Mouse (Mus musculus) brown adipose tissue, adult 24 weeks (tissue): ENCODE results near the gene Tex10. TPM values are rescaled to one million over a fixed set of nuclear protein-coding genes. Genes with fewer than 3 reads are reported as not detected.
"Not testable (repeated sequence)": the region's sequence is repeated elsewhere in the genome, so short reads cannot be mapped to it uniquely, and the experiment has no call there.

Experiments used
- H3K27ac ChIP-seq: fragments of 200-500 bp; replicated peaks from 2 replicates; pipeline ENCODE4 v1.5.1; 2012; ENCODE audit warnings: low read depth, mild to moderate bottlenecking, low read length
- H3K4me1 ChIP-seq: fragments of 200-500 bp; 2 replicates; pipeline ENCODE4 v1.6.1; 2012; ENCODE audit warnings: low read length, mixed read lengths; ENCODE audit not compliant: control insufficient read depth, insufficient read depth, insufficient read length
- H3K4me3 ChIP-seq: fragments of 200-500 bp; 2 replicates; pipeline ENCODE4 v1.5.1; 2012; ENCODE audit warnings: low read depth, mild to moderate bottlenecking, low read length, moderate library complexity; ENCODE audit not compliant: insufficient read depth
- polyA plus RNA-seq: library from polyadenylated mRNA; stranded (reverse); fragments of >200 nt; gene quantifications from 2 replicates; pipeline ENCODE4 v1.2.4, GENCODE M21; 2012; ENCODE audit not compliant: missing spikeins, insufficient read depth, insufficient read length

Tex10 gene
- polyA plus RNA-seq, 1 experiment = 12.0 TPM

DNA sequence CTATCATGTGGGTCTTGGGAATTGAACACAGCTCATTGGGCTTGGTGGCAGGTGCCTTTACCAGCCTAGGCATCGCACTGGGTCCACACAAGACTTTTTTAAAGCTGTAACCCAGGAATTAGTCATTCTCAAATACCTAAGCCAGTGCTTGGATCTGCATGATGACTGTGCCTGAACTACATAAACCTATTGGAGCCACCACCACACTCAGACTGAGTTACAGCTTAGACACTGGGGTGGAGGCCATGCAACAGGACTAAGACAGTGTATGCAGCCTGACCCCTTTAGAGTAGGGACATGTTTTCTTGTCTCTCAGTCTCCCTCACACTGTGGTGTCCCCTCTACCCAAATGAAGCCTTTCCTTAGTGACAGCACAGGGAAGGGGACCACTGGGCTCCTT is 50.6 kb downstream of the Tex10 start:
- Histone ChIP-seq H3K4me3 (no peak overlapping the region), H3K4me1 (no peaks in the 10 kb centered on the region), H3K27ac (no peak overlapping the region)

DNA sequence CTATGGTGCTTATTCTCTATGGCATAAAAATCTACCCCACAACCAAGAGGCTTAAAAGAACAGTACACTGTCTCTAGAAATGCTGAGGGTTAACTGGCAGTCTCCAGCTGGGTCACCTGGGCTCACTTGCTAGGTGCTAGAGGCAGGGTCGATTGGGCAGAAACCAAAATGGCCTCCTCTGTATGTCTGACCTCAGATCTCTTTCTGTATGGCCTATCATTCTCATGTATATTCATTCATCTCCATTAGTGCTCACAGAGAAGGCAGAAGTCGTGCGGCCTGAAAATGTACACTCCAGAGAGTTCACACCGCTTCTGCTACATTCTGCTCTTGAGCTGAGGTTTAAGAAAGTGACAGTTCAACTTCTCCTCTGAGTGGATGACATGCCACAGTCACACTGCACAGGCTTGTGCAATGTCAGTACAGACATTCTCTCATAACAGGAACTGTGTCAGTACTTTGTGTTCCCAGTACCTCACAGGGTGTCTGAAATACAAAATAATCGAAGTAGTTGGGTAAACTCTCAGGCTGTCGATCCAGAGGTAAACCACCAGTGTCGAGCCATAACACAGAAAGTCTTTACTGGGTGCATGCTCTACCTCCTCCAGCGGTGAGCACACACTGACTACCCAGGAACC is 54.3 kb downstream of the Tex10 start:
- Histone ChIP-seq H3K27ac (no peak overlapping the region), H3K4me1 (no peaks in the 10 kb centered on the region), H3K4me3 (no peak overlapping the region)

DNA sequence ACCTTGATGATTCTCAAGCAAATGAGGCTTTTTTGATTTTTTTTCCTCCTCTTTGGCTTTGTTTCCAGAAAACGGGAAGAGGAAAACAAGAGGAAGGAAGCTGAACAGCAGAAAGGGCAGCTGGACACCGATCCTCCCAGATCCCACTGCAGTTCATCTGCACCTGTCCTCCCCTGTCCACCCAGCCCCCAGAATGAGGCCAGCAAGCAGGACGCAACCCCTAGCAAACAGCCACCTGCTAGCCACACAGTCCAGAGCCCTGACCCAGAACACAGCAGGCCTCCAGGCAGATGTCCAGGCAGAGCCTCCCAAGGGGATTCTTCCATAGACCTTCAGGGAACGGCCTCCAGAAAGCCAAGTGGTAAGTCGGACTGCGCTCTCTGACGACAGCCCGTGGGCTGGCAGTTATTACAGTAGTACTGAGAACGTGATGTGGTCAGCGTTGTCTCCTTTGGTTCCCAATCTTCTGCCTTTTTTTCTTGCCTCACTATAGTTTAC is 57.4 kb downstream of the Tex10 start:
- Histone ChIP-seq H3K4me1 (no peaks in the 10 kb centered on the region), H3K27ac (no peak overlapping the region), H3K4me3 (no peak overlapping the region)

DNA sequence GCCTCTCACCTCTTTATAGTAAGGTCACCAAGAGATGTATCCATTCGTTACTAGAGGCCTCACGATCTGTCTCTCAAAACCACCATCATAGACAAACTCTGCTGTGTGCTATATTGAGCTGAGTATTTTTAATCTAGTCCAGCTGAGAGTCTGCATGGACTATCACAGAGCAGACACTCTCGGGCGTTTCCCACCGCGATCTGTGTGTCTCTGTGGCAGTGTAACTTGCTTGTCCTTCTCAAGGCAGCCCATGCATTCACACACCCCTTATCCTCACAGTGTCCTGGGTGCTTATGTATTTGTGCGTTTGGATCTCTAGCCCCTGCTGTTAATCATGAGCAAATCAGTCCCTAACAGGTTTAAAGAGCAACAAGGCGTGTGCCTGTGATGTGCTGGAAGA is 59.8 kb downstream of the Tex10 start:
- no peak overlapping the region for H3K4me3 ChIP-seq
- no peak overlapping the region for H3K27ac ChIP-seq
- no peaks in the 10 kb centered on the region for H3K4me1 ChIP-seq

DNA sequence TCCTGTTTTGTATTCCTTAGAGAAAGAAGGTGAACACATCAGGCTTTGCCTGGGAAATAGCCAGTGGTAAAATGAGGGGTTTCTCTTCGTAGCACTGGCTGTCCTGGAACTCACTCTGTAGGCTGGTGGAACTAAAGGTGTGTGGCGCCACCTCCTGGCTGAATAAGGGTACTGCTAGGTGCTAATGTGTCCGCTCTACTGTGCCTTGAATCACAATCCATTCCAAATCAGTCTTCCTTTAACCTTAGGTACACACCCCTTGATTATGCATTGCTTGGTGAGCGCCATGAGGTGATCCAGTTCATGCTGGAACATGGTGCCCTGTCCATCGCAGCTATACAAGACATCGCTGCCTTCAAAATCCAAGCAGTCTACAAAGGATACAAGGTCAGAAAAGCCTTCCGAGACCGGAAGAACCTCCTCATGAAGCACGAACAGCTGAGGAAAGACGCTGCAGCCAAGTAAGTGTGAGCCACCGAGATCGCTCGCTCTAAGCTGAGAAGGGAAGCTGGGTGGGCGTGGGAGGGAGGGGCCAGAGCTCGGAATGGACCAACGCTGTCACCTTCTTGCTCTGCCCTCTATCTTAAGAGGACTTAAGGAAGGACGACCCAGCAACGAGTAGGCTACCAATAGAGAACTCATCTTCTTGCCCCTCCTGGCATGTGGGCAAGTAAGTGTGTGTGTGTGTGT is 65.8 kb downstream of the Tex10 start:
- Histone ChIP-seq H3K4me1 (no peaks in the 10 kb centered on the region), H3K27ac (no peak overlapping the region), H3K4me3 (no peak overlapping the region)

DNA sequence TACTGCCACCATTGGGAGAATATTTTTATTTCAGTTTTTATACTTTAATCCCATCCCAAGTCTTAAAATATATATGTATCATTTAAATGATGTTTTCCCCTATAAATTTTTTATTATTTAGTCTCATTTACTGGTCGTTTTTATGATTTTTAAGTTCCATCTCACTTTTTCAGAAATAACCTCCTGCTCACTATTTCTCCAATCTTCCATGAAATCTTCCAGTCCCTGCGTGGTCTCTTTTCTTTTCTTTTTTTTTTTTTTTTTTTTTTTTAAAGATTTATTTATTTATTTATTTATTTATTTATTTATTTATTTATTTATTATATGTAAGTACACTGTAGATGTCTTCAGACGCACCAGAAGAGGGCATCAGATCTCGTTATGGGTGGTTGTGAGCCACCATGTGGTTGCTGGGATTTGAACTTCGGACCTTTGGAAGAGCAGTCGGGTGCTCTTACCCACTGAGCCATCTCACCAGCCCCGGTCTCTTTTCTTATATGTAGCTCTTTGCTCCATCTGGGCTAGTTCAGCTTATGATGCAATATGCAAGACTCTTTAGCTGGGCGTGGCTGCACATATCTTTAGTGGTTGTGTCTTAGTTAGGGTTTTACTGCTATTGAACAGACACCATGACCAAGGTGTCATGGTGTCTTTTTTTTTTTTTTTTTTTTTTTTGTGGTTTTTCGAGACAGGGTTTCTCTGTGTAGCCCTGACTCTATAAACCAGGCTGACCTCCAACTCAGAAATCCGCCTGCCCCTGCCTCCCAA is 67.4 kb downstream of the Tex10 start:
- H3K27ac ChIP-seq, H3K4me1 ChIP-seq, H3K4me3 ChIP-seq: not testable (repeated sequence)

DNA sequence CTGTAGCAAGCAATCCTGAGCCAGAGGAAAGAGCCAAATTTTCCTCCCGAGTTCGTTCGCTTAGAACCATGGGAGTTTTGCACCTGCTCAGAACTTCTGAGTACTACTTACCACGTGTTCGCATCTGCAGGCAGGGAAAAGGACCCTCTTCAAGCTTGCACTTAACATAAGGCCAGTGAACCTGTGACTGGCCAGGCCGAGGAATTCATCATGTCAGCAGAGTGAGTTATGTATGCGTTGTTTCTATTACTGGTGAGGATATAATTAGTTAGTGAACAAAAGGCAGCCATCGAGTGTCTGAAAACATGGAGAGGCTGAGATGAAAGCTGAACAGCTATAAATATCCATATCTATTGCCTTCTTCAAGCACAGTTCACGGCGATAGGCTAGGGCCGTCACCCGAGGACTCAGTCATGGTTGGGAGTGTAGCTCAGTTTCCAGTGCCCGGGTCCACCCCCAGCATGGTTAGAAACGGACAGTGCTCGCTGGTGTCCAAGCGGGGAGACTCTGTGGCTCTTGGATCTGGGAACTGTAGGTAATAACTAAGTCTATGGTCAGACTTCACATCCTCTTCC is 70.1 kb downstream of the Tex10 start:
- Histone ChIP-seq H3K27ac (no peak overlapping the region), H3K4me3 (no peak overlapping the region)

DNA sequence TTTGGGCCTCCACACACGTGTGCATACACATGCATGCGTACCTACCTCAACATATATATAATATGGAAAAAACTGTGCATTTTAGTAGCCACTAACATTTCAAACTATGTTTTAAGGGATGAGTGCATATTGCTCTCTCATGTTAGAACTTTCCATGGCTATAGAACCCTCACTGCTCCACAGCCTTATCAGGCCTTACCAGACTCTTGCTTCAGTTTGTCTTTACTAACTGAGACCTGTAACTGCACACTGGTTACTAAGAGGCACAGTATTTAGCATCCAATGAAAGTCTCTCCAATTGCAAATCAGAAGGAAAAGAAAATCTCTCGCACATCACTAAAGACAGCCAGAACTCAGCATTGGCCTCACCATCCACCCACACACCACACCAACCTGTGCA is 76.3 kb downstream of the Tex10 start:
- H3K4me3 ChIP-seq = no peak overlapping the region
- H3K4me1 ChIP-seq = no peaks in the 10 kb centered on the region
- H3K27ac ChIP-seq = no peak overlapping the region

More for the DNA sequence above, 70.1 kb downstream of the Tex10 start:
- H3K4me1 ChIP-seq = no peaks in the 10 kb centered on the region

DNA sequence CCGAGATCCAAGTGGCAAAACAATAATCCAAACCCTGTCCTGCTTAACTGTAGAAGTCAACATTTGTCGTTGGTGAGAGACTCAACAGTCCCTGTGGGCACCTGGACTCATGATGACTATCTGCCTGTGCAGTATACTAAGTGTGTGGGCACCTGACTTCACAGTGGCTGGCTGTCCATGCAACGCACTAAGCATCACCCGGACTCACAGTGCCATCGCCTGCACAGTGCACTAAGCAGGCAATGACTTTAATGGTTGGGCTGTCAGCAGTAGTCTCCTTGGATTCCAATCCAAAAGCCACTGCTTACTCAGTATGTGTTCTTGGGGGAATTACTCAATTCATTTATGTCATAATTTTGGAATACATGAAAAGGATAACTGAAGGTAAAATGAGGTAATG is 90.8 kb downstream of the Tex10 start:
- Histone ChIP-seq H3K4me1 (no peaks in the 10 kb centered on the region), H3K27ac (no peak overlapping the region), H3K4me3 (no peak overlapping the region)

DNA sequence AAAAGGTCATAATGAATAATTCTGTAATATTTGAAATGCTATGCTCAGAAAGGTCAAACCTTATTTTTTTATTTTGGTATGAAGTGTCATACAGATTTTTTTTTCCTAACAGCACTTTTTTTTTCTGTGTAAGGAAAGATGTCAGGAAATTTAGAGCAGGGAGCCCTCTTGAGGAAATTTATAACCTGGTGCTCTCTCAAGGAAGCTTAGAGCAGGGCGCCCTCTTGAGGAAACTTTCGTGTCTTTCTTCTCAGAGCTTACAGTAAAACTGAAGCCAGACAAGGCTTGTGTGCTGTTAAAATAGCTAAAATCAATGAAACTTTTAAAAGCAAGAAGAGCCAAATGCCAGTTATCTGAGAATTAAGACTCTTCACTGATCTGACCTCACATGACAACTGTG is 92.3 kb downstream of the Tex10 start:
- Histone ChIP-seq H3K4me3 (no peak overlapping the region), H3K27ac (no peak overlapping the region), H3K4me1 (no peaks in the 10 kb centered on the region)

Other genes with a start within 250 kb of the Tex10 start
- 44.2 and 77.8 TPM in 2 replicates for gene Erp44, start 193.9 kb downstream of the Tex10 start, polyA plus RNA-seq
- 2.0 and 2.3 TPM in 2 replicates for gene Invs, start 193.7 kb downstream of the Tex10 start, polyA plus RNA-seq
- gene Msantd3, start 66.5 kb upstream of the Tex10 start, polyA plus RNA-seq = 18.5 and 31.6 TPM in 2 replicates
- 11.3 and 29.2 TPM in 2 replicates for gene Tmeff1, start 111.7 kb upstream of the Tex10 start, polyA plus RNA-seq
- gene Cavin4, start 190.1 kb upstream of the Tex10 start, polyA plus RNA-seq = 1.8 and 3.1 TPM in 2 replicates